Mouse (Mus musculus) left cerebral cortex, adult 2 months (tissue): ENCODE measurements at regions not wholly inside any gene's neighbourhood (a gene's known extent, or its start where the extent isn't known, plus 50 kb on each side); places are given as distances from the start of the nearest gene placed in this dataset.
A peak's percentile ranks its signal among the peaks of the same experiment; 100 is the strongest.

Source experiments
- DNase-seq, 2 experiments: peaks; one replicate each; pipeline ENCODE4 v3.0.0; 2021 to 2022; ENCODE audit warnings: low spot score in 2 of 2, mixed read lengths in 1 of 2; ENCODE audit errors: extremely low spot score in 1 of 2
- H3K27ac ChIP-seq: fragments of 200-600 bp; 2 replicates; pipeline ENCODE4 v1.8.1; 2022
- H3K4me3 ChIP-seq: fragments of 200-600 bp; 2 replicates; pipeline ENCODE4 v1.8.1; 2022
- CTCF ChIP-seq: fragments of 200-600 bp; IDR thresholded peaks from 2 replicates; pipeline ENCODE4 v1.8.1; 2022; ENCODE audit warnings: antibody characterized with exemption, mild to moderate bottlenecking, moderate library complexity
- intact Hi-C: fragments of 180-260 bp; cut with DNase I; formaldehyde crosslinking; loops from one replicate; pipeline ENCODE4 v1.15.1; 2025

DNA sequence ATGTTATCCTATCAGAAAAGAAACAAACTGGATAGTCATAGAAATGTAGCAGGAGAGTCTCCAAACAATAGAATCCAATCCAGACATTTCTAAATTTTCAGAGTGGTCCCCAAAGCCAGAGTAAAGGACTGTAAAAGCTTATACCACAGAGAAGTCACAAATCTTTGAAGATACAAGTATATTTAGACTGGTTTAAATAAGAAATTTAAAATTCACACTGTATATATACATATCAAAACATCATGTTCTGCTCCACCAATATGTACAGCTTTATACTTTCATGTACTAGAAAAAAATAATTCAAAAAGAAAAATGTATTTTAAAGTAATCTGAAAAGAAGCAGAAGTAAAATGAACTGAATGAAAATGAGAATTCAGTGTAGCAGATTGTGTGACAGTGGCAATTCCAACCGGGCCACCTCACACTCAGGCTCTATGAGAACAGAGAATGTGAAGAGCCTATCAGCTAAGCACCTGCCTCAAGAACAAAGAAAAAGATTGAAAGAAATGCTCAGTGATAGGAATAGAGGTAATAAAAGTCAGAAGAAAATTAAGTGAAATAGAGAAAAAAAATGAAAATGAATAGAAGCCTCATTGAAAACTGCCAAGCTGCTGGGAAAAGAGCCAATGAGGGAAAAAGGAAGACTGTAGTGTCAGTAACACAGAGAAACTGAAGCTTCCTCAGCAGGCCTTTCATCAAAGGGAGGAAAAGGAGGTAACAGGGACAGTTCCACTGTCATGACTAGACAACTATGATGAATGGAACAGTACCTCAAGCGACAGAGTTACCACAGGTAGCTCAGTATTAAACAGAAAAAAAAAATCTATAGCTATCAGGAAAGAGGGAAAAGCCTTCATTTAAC is 209.5 kb downstream of the Cst10 start:
- no peak for TF ChIP-seq CTCF
- DNase-seq, result no peak
- Histone ChIP-seq H3K4me3 (no peak overlapping the region), H3K27ac (no peak overlapping the region)
- intact Hi-C loops, result no loop called here

DNA sequence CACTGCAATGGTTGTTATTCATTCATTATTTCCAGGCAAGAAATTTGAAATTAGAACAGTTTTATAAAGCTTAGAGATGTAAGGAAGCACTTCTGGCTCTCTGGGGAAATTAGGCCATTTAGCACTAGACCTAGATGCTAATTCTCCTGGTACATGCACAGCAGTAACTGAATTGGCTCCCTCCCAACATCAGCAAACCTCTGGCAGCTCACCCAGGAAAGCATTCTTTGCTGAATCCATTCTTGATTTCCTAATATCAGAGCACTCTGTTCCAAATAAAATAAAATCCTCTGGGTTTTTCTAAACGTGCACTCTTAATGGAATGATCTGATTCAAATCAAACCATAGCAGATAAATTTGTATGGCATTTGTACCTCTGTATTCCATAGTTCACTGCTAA is 203.4 kb upstream of the Syndig1 start:
- TF ChIP-seq CTCF, result no peak
- no peak overlapping the region for H3K27ac ChIP-seq
- peak in 1 of 2 experiments; percentile 12 for DNase-seq
- intact Hi-C loops, result no loop called here
- no peak overlapping the region for H3K4me3 ChIP-seq

DNA sequence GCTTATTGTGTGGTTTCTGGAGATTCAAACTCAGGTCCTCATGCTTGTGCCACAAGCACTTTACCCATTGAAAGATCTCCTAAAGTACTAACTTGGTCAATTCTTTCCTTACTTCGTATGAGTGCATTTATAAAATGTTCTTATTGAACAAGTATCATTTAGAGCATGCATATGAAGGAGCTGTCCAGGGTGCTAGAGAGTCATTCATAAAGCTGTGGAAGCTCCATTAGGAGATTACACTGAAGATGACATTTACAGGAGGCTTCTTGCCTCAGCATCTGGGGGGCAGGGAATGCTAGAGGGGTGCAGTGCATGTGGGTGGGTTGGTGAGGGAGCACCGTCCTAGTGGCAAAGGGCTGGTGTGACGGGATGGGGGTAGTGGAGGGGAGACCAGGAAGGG is 187.8 kb upstream of the Syndig1 start:
- Histone ChIP-seq H3K27ac (no peak overlapping the region), H3K4me3 (no peak overlapping the region)
- intact Hi-C loops, result no loop called here
- DNase-seq, result no peak
- no peak for TF ChIP-seq CTCF

DNA sequence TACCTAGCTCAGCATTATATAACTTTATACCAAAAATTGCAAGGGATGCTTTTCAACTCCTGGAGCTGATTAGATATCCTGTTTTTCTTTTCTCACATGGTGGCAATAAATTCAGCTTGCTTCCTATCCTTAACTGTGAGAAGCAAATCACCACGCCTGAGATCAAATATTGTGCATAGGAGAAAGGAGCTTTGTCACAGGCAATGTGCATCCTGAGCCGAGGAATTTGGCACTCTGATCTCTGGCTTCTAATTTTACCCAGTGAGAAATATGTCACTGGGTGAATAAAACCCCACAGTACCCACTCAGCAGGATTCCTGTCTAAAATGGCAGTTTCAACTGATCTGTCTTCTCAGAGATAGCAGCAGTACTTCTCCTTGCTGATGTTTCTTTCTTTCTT is 177.2 kb upstream of the Syndig1 start:
- H3K4me3 ChIP-seq, result no peak overlapping the region
- no peak for DNase-seq
- no peak overlapping the region for H3K27ac ChIP-seq
- TF ChIP-seq CTCF, result no peak
- intact Hi-C loops, result no loop called here

DNA sequence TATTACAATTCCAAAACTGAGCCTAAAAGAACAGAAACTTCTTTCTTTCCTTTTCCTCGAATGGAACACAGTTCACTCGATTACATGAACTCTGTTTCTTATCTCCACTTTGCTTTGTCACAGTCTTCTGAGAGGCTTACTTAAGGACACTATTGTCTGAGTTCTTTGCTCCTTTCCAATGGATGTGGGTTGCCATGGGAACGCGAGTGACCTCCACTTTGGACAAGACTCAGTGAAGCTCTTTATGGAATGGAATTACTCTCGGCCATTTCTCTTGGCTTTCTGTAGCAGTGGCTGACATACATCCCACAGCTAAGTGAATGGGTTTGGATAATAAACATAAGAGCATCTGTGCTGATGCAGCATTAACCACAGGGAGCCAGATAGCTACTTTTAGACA is 167.9 kb upstream of the Syndig1 start:
- H3K27ac ChIP-seq, result no peak overlapping the region
- TF ChIP-seq CTCF, result no peak
- H3K4me3 ChIP-seq, result no peak overlapping the region
- intact Hi-C loops, result no loop called here
- no peak for DNase-seq

DNA sequence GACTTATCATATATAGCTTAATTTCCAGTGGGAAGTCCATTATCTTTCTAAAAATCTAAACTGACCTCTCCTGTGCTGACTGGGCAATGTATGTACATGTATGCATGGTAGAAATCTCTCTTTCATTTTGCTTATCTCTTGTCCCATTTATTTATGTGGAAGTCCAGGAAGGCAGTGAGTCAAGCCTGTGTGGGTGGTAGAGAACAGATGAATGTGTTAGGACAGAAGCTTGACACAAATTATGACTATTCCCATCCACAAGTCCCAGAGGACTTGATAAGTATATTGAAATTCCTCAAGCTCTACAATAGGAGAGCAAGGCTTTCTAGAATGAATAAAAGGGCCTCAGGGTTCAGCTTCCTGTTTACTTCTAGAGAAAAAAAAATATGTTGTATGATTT is 164.6 kb upstream of the Syndig1 start:
- no peak for DNase-seq
- H3K27ac ChIP-seq, result no peak overlapping the region
- TF ChIP-seq CTCF, result no peak
- intact Hi-C loops, result no loop called here
- no peak overlapping the region for H3K4me3 ChIP-seq

DNA sequence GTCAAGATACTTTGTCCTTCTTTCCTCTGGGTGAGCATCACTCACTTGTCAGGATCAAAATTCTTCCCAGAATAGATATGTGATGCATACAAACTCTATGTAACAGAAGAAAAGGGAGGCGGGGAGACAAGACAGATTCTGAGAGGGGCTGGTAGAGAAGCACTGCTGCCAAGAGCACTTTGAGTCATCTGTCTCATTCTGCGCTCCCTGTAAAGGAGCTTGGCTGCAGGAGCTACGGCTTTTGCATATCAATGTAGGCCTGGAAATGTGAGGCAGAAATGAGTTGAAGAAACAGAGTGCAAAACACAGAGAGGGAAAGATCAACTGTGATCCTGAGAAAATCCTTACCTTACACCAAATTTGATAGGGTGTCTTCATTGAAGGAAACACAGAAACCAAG is 162.6 kb upstream of the Syndig1 start:
- no peak for TF ChIP-seq CTCF
- peak; percentile 15 to 25 for DNase-seq
- H3K4me3 ChIP-seq, result no peak overlapping the region
- intact Hi-C loops, result loop anchor here (1.0 to 5.0 kb wide), 4 partner anchors 102 to 207 kb away; partner anchors contain the start of gene C530025M09Rik
- peak overlapping the region; percentile 59 for H3K27ac ChIP-seq

DNA sequence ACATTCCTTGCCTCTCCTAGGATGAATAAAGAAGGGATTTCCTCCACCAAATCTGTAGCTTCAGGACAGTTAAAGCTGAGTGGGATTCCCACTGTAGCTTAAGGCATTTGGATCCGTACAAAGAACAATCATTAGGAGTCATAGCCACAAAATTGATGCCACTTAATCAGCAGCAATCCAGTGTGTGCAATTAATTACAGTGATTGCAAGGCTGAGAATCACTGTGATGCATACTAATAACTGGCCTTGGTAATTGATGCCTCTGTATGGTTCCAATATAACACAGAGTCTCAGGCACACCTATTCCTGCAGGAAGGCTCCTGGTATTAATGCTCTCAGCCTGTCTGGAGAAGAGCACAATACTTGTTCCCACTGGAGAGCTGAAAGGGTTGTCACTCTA is 157.1 kb upstream of the Syndig1 start:
- H3K4me3 ChIP-seq, result no peak overlapping the region
- no peak overlapping the region for H3K27ac ChIP-seq
- no peak for DNase-seq
- TF ChIP-seq CTCF, result no peak
- intact Hi-C loops, result no loop called here

DNA sequence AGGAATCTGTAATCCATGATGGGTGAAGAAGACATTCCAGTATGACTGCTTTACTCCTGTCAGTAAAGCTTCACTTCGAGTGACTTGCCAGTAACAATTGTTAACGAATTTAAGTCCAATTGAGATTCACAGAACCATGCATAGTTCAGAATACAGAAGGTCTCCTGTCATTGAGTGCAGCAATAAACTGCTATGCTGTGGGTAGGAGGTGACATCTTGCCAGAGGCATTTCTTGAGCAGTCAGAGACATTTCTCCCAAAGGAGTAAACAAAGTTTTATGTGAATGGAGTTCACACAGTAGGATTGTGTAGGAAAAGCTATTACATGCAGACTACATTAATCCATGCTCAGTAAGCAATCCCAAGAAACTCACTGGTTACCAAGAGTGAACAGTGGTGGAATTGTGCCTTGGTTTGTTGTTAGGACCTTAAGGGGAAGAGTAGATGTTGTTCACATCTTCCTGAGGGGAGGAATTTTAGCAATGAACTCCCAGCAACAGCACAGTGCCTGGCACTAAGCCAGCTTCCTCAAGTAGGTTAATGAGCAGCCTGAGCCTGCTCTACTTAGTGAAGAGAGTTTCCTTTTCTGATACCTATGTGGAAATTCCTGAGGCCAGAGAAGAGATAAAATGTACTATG is 149.1 kb upstream of the Syndig1 start:
- TF ChIP-seq CTCF, result no peak
- peak in 1 of 2 experiments; percentile 14 for DNase-seq
- no peak overlapping the region for H3K4me3 ChIP-seq
- intact Hi-C loops, result no loop called here
- no peak overlapping the region for H3K27ac ChIP-seq

DNA sequence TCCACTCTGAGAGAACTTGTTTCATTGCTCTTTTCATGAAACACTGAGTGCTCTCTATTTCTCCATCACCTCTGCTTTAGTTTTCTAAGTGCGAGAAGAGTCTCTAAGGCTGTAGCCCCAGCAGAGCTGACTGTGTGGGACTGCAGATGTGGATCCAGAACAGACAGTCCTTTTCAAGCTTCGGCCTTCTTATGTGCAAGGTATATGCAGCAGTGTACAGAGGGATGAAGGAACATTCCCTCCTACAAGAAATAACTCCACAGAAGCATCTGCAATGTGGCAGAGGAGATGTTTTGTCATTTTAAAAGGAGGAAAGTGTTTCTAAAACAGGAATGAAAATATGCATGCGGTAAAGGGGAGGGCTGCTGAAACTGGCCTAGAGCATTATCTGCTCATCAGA is 106.7 kb upstream of the Syndig1 start:
- intact Hi-C loops, result no loop called here
- DNase-seq, result no peak
- no peak for TF ChIP-seq CTCF
- H3K27ac ChIP-seq, result no peak overlapping the region
- no peak overlapping the region for H3K4me3 ChIP-seq

DNA sequence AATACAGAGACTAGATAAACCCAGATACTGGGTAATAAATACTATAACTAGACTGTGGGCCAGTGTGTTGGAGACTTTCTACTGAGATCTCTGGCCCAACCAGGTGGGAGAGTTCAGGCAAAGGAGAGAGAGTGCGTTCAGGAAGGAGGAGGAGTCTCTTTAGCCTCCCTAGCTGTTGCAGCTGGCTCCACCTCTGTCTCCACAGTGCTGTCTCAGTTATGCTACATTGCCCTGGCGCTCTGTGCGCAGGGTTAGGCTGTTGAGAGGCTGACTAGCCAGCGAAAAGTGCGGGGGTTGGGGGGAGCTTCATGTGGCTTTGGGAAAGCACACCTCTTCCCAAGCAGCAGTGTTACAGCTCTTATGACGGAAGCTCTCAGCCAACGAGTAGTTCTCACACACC is 104.7 kb upstream of the Syndig1 start:
- no peak overlapping the region for H3K4me3 ChIP-seq
- intact Hi-C loops, result no loop called here
- DNase-seq, result no peak
- no peak for TF ChIP-seq CTCF
- no peak overlapping the region for H3K27ac ChIP-seq

DNA sequence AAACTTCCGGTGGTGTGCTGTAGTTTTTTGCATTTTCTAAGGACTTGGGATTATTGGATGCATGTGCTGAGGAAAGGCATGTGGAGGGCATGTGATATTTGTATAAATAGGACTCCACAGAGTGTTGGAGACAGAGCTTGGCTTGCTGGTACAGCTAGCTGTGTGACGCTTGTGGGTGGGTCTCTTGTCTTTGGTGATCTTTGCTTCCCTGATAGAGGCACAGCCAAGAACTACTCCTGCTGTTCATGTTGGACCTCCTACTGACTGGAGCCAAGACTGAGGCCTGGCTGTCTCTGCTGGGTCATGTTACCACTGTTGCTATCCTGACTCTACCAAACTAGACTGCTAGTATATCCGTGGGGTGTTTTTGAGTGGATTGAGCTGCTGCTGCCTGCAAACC is 103.1 kb upstream of the Syndig1 start:
- intact Hi-C loops, result no loop called here

DNA sequence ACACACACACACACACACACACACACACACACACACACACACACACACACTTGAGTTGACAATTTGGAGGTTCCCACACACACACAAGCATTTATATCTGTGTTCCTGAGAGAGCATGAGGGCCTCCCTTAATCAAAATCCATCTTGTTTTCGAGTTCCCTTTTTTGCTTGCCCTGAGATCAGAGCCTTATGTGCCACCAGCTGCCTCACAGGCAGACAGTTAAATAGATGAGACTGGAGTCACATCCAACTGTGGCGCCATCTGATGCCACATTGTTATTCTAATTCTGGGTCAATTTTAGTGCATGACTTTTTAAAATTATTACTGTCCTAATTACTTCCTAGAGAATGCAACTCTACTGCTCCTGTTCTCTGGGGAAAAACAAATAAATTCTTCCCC is 91.2 kb upstream of the Syndig1 start:
- Histone ChIP-seq H3K4me3 (no peak overlapping the region), H3K27ac (no peak overlapping the region)
- TF ChIP-seq CTCF, result no peak
- no peak for DNase-seq
- intact Hi-C loops, result no loop called here

More for the DNA sequence above, 103.1 kb upstream of the Syndig1 start:
- no peak for TF ChIP-seq CTCF
- no peak overlapping the region for H3K4me3 ChIP-seq
- H3K27ac ChIP-seq, result no peak overlapping the region
- no peak for DNase-seq
